In genomic region chr17:36896583-36896982, GRCm38 (mm10) we compare ENCODE assay signal across 10 mouse cellular contexts. TPM values are rescaled to one million over a fixed set of nuclear protein-coding genes. Genes with fewer than 3 reads are reported as not detected.
DNase-seq lines count a peak whose midpoint lies in the region; ATAC-seq and TF ChIP-seq lines count a peak whose summit lies in the region.
"Had no signal": no experiment of that assay in that cellular context is flagged by ENCODE, and none has a peak within 500 bp of the region (broad histone marks: within the 10 kb centered on the region; RNA-seq: fewer than 3 reads in every experiment).

No protein-coding gene starts in this region.

- H3K27me3 ChIP-seq in limb, embryonic 11.5 days (ENCODE audit: control insufficient read depth, insufficient read depth, low read length) = no peaks in the 10 kb centered on the region

- peak; percentile 74 for TF ChIP-seq CTCF in left cerebral cortex, adult 2 months (IDR thresholded peaks at IDR 0.05)

- H3K4me3 ChIP-seq in left cerebral cortex, adult 2 months = no peak overlapping the region
- no peak overlapping the region for H3K4me3 ChIP-seq in limb, embryonic 11.5 days (ENCODE audit: low read depth, low read length)

- no peak overlapping the region for H3K9ac ChIP-seq in limb, embryonic 11.5 days (ENCODE audit: low read length)

- no peak overlapping the region for H3K4me2 ChIP-seq in limb, embryonic 11.5 days (ENCODE audit: low read depth, severe bottlenecking)

- no peaks in the 10 kb centered on the region for H3K36me3 ChIP-seq in limb, embryonic 11.5 days (ENCODE audit: control insufficient read depth, insufficient read depth, low read length)

- H3K9me3 ChIP-seq in limb, embryonic 11.5 days (ENCODE audit: control insufficient read depth, low read length) = no peaks in the 10 kb centered on the region

- no peak overlapping the region for H3K27ac ChIP-seq in left cerebral cortex, adult 2 months
- H3K27ac ChIP-seq in limb, embryonic 11.5 days (replicated peaks; ENCODE audit: low read depth, low read length) = no peak overlapping the region

- no peaks in the 10 kb centered on the region for H3K4me1 ChIP-seq in limb, embryonic 11.5 days (ENCODE audit: control insufficient read depth, insufficient read depth, low read length)

- ATAC-seq in limb, embryonic 11.5 days (ENCODE audit: insufficient number of reproducible peaks, low FRiP score, low TSS enrichment, low read depth) = no peak

- peak; percentile 22 to 73 for DNase-seq in adrenal gland, adult (ENCODE audit: inconsistent age in 2 of 2, low spot score in 1 of 2)
- DNase-seq in adrenal gland, adult 8-10 months = no peak
- peak; percentile 16 to 27 for DNase-seq in left cerebral cortex, adult 2 months (ENCODE audit: extremely low spot score in 1 of 2, low spot score in 2 of 2)
- DNase-seq in left cerebral cortex, postnatal 36 days (ENCODE audit: low spot score in 2 of 2) = no peak
- peak; percentile 73 for DNase-seq in ZHBTc4 (ENCODE audit: low read depth, low spot score)
- peak; percentile 38 for DNase-seq in embryo, embryonic 11.5 days (ENCODE audit: low read depth, low spot score)
- peak; percentile 59 for DNase-seq in limb, embryonic 11.5 days (ENCODE audit: low spot score)
- peak; percentile 26 for DNase-seq in thymus, postnatal 4 days

- 85% methylated on average over 1 of the region's 1 CpGs for WGBS in limb, embryonic 11.5 days

- intact Hi-C loops in left cerebral cortex, adult 2 months (cut with DNase I) = no loop called here
- intact Hi-C loops in left cerebral cortex, postnatal 36 days (cut with DNase I) = no loop called here

RNA-seq across cellular contexts. Expression of gene Trim31, which starts 1.3 kb away (rescaled TPM):
- total RNA-seq in adrenal gland, adult 8-10 months (2022) = not detected
- not detected for total RNA-seq in left cerebral cortex, adult 2 months (2021)
- not detected for total RNA-seq in left cerebral cortex, postnatal 36 days (2021)
- polyA plus RNA-seq in limb, embryonic 11.5 days (2014; fragmentation: Nextera tagmentation; extraction: Ambion mirVana) = not detected in 2 replicates
- polyA plus RNA-seq: C2C12; heart, embryonic 14.5 days had no signal

RNA-seq across cellular contexts. Expression of gene Trim40, which starts 6.7 kb away (rescaled TPM):
- total RNA-seq in adrenal gland, adult 8-10 months (2022) = 1 to 10 TPM in 3 of 4 experiments, under 1 TPM in 1; 0.42 to 6.1 (median 3.3) TPM
- not detected for total RNA-seq in left cerebral cortex, adult 2 months (2021)
- total RNA-seq in left cerebral cortex, postnatal 36 days (2021) = not detected
- polyA plus RNA-seq in limb, embryonic 11.5 days (2014; fragmentation: Nextera tagmentation; extraction: Ambion mirVana) = not detected in 2 replicates
- polyA plus RNA-seq: C2C12; heart, embryonic 14.5 days had no signal

RNA-seq across cellular contexts. Expression of gene Trim10, which starts 27.2 kb away (rescaled TPM):
- total RNA-seq in adrenal gland, adult 8-10 months (2022) = under 1 TPM in 1 of 4 experiments, not detected in 3; 0.17 TPM
- not detected for total RNA-seq in left cerebral cortex, adult 2 months (2021)
- total RNA-seq in left cerebral cortex, postnatal 36 days (2021) = not detected
- polyA plus RNA-seq in limb, embryonic 11.5 days (2014; fragmentation: Nextera tagmentation; extraction: Ambion mirVana) = 5.0 and 6.0 TPM in 2 replicates
- polyA plus RNA-seq: C2C12 had no signal

RNA-seq across cellular contexts. Expression of gene Trim15, which starts 29.6 kb away (rescaled TPM):
- total RNA-seq in adrenal gland, adult 8-10 months (2022) = under 1 TPM in 1 of 4 experiments, not detected in 3; 0.24 TPM
- not detected for total RNA-seq in left cerebral cortex, adult 2 months (2021)
- total RNA-seq in left cerebral cortex, postnatal 36 days (2021) = not detected
- polyA plus RNA-seq in limb, embryonic 11.5 days (2014; fragmentation: Nextera tagmentation; extraction: Ambion mirVana) = 0.08 and 0.51 TPM in 2 replicates
- polyA plus RNA-seq: heart, embryonic 14.5 days had no signal

RNA-seq across cellular contexts. Expression of gene Rnf39, which starts 46.1 kb away (rescaled TPM):
- under 1 TPM in 3 of 4 experiments, not detected in 1; 0.15 to 0.51 (median 0.17) TPM for total RNA-seq in adrenal gland, adult 8-10 months (2022)
- 10 to 100 TPM in 1 of 2 experiments, 1 to 10 TPM in 1; 8.2 to 12.5 TPM for total RNA-seq in left cerebral cortex, adult 2 months (2021)
- total RNA-seq in left cerebral cortex, postnatal 36 days (2021) = 1 to 10 TPM; 7.1 to 9.9 TPM
- 0.31 and 0.45 TPM in 2 replicates for polyA plus RNA-seq in limb, embryonic 11.5 days (2014; fragmentation: Nextera tagmentation; extraction: Ambion mirVana)

Comparison
In these comparisons a context has a peak if more than half of its experiments do, and no peak if none do; other contexts are left out.
1. DNase-seq: peak in adrenal gland, adult (2 of 2), left cerebral cortex, adult 2 months (2 of 2), ZHBTc4 (single experiment), embryo, embryonic 11.5 days (single experiment), limb, embryonic 11.5 days (single experiment) and thymus, postnatal 4 days (single experiment); none in adrenal gland, adult 8-10 months (single experiment) and left cerebral cortex, postnatal 36 days (0 of 2).